Mouse (Mus musculus) spleen, adult 2 months (tissue): ENCODE data around the gene Gm13285.
"Not testable (repeated sequence)": the region's sequence is repeated elsewhere in the genome, so short reads cannot be mapped to it uniquely, and the experiment has no call there.

ENCODE experiments used
- CTCF ChIP-seq: fragments of 200-500 bp; IDR thresholded peaks from 2 replicates; pipeline ENCODE4 v1.5.1; 2011; ENCODE audit warnings: mild to moderate bottlenecking, inconsistent platforms; ENCODE audit not compliant: insufficient read depth, insufficient read length, insufficient replicate concordance; ENCODE audit errors: extremely low read depth
- POLR2A ChIP-seq: fragments of 200-500 bp; IDR thresholded peaks from 2 replicates; pipeline ENCODE4 v1.6.1; 2011; ENCODE audit warnings: low read depth, low read length, inconsistent platforms

DNA sequence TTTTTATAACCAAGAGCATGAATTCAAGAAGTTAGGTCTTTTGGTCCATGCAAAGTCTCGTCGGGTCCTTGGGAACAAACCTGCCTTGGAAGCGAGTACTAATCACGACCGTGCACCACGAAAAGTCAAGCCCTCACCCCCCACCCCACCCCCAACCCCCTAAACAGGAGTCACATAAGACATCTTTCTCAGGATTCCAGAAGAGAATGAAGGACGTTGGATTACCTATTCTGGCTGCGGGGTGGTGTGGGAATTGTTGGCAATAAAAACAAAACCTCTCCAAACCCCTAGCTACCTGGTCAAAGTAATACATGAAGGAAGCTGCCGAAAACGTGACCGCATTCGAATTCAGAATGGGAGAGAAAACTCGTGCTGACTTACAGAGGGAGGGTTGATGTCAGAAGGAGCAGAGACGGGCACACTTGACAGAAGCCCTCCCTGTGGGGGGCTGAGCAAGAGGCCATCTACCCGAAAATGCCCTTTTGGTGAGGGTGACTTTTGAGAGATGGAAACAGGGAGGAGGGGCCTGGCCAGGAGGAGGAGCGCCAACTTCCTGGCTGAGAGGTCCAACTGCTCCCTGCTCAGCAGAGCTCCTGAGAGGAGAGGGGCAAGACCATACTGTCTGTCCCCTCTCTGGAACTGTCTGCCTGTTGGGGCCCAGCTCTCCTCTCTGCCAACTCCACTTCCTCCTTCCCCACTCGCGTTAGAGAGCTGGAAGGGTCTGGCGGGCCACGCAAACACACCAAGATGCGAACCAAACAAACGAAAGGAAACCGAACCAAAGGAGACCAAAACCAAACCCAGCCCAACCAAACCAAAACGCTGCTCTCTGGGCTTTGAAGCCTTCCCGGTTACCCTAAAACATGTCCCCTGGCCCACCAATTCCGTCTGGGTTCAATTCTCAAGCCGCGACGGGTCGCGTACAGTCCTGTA lies 42.6 kb upstream of the Gm13285 start:
- not testable (repeated sequence) for TF ChIP-seq CTCF, POLR2A
